Mouse (Mus musculus) megakaryocyte, adult 5-6 weeks (primary cell): ENCODE data around the gene Acad10. TPM values are rescaled to one million over a fixed set of nuclear protein-coding genes. Genes with fewer than 3 reads are reported as not detected.

Experiments
- ATAC-seq: 2 replicates; pipeline ENCODE4 v1.8.0; 2016; ENCODE audit warnings: mild to moderate bottlenecking, inconsistent platforms; ENCODE audit not compliant: poor library complexity, severe bottlenecking
- total RNA-seq, 2 experiments: library from RNA; stranded (forward) in 1 of 2; stranded (reverse) in 1 of 2; fragments of 153-499, 151-499 nt in 1 of 2; fragments of 221-1000, 200-1000 nt in 1 of 2; gene quantifications; 2 replicates each; pipeline versions ENCODE4 v1.2.3 to v1.2.4; 2015 to 2017

Acad10 gene
- total RNA-seq, 2 experiments from 2014 or later: 0.60 to 1.4 TPM

DNA sequence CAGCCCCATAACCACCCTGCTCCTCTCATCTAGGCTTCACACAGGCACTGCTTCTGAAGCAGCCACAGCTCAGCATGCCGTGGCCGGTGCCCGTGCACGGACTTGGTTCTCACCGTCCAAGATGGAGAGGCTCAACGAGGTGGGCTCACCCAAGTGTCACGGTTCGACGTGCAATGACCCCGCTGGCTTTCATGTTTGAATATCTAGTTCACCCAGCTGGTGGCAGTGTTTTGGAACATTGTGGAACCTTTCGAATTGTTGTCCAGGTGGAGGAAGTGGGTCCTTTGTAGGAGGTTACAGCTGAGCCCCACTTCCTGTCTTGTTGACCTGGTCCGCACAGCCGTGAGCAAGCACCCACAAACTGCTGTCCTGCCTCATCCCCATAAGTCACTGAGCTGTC, 86.2 kb downstream of the Acad10 start:
- ATAC-seq: no peak

Other genes starting within 250 kb of the Acad10 start
- gene Tmem116, start 208.6 kb downstream of the Acad10 start, total RNA-seq (2015): not detected in 2 replicates
- gene Tmem116, start 208.6 kb downstream of the Acad10 start, total RNA-seq (2017): not detected in 2 replicates
- 266 and 273 TPM in 2 replicates for gene Erp29, start 208.0 kb downstream of the Acad10 start, total RNA-seq (2015)
- 936 and 1,238 TPM in 2 replicates for gene Erp29, start 208.0 kb downstream of the Acad10 start, total RNA-seq (2017)
- not detected in 2 replicates for gene Adam1b, start 157.1 kb downstream of the Acad10 start, total RNA-seq (2015)
- 0.24 TPM in 1 of 2 replicates, not detected in the other for gene Adam1b, start 157.1 kb downstream of the Acad10 start, total RNA-seq (2017)
- 2.1 and 3.1 TPM in 2 replicates for gene Adam1a, start 115.0 kb downstream of the Acad10 start, total RNA-seq (2015)
- gene Adam1a, start 115.0 kb downstream of the Acad10 start, total RNA-seq (2017): 2.2 and 3.1 TPM in 2 replicates
- not detected in 2 replicates for gene Gm42878, start 115.0 kb downstream of the Acad10 start, total RNA-seq (2015)
- gene Gm42878, start 115.0 kb downstream of the Acad10 start, total RNA-seq (2017): not detected in 2 replicates
- gene Mapkapk5, start 114.6 kb downstream of the Acad10 start, total RNA-seq (2015): 105 and 106 TPM in 2 replicates
- gene Mapkapk5, start 114.6 kb downstream of the Acad10 start, total RNA-seq (2017): 99.1 and 108 TPM in 2 replicates
- gene Aldh2, start 66.7 kb downstream of the Acad10 start, total RNA-seq (2015): 137 and 142 TPM in 2 replicates
- gene Aldh2, start 66.7 kb downstream of the Acad10 start, total RNA-seq (2017): 505 and 509 TPM in 2 replicates
- gene Acad12, start 41.6 kb downstream of the Acad10 start, total RNA-seq (2015): 1.1 and 5.4 TPM in 2 replicates
- gene Acad12, start 41.6 kb downstream of the Acad10 start, total RNA-seq (2017): 2.1 and 5.5 TPM in 2 replicates
- 22.7 and 25.6 TPM in 2 replicates for gene Brap, start within 50 bp of the Acad10 start, total RNA-seq (2015)
- 53.5 and 71.5 TPM in 2 replicates for gene Brap, start within 50 bp of the Acad10 start, total RNA-seq (2017)
- 46.3 and 50.9 TPM in 2 replicates for gene Atxn2, start 50.8 kb upstream of the Acad10 start, total RNA-seq (2015)
- 33.2 and 46.3 TPM in 2 replicates for gene Atxn2, start 50.8 kb upstream of the Acad10 start, total RNA-seq (2017)
- gene Sh2b3, start 177.1 kb upstream of the Acad10 start, total RNA-seq (2015): 82.9 and 83.8 TPM in 2 replicates
- gene Sh2b3, start 177.1 kb upstream of the Acad10 start, total RNA-seq (2017): 46.3 and 55.6 TPM in 2 replicates
- gene Pheta1, start 188.5 kb upstream of the Acad10 start, total RNA-seq (2015): 0.78 and 1.2 TPM in 2 replicates
- gene Pheta1, start 188.5 kb upstream of the Acad10 start, total RNA-seq (2017): 0.69 and 1.8 TPM in 2 replicates